Mouse (Mus musculus) C2C12 (cell line): ENCODE measurements around the gene Fgf14.

Experiments
- CEBPB ChIP-seq: IDR thresholded peaks from one replicate; pipeline ENCODE4 v1.6.1; 2011; ENCODE audit warnings: low read depth, mild to moderate bottlenecking, control low read depth, moderate library complexity
- CTCF ChIP-seq: IDR thresholded peaks from one replicate; pipeline ENCODE4 v1.5.1; 2011; ENCODE audit not compliant: control insufficient read depth, insufficient read depth, insufficient read length
- FOSL1 ChIP-seq: IDR thresholded peaks from one replicate; pipeline ENCODE4 v1.8.0; 2011; ENCODE audit warnings: mild to moderate bottlenecking, low read length; ENCODE audit not compliant: poor library complexity, insufficient read depth, severe bottlenecking
- MAX ChIP-seq: IDR thresholded peaks from one replicate; pipeline ENCODE4 v1.6.1; 2011; ENCODE audit warnings: mild to moderate bottlenecking, control low read depth
- MYOD1 ChIP-seq: IDR thresholded peaks from one replicate; pipeline ENCODE4 v1.6.1; 2011; ENCODE audit warnings: low read depth; ENCODE audit not compliant: control insufficient read depth, insufficient read length
- MYOG ChIP-seq: IDR thresholded peaks from one replicate; pipeline ENCODE4 v1.6.1; 2011; ENCODE audit not compliant: control insufficient read depth, insufficient read length; ENCODE audit errors: extremely low read depth
- USF1 ChIP-seq: IDR thresholded peaks from one replicate; pipeline ENCODE4 v1.6.1; 2011; ENCODE audit warnings: low read depth, mild to moderate bottlenecking, control low read depth, moderate library complexity

GRCm38 (mm10) chr14:124455120-124455519 is 221.8 kb downstream of the Fgf14 start:
- TF ChIP-seq CTCF (no peak), MYOG (no peak), FOSL1 (no peak), USF1 (no peak), MAX (no peak), MYOD1 (no peak), CEBPB (no peak)
